Mouse (Mus musculus): ENCODE data around the gene Fbln1.

- TF ChIP-seq CTCF (IDR thresholded peaks at IDR 0.05; ENCODE audit: low read depth, low read length): no peak
- TF ChIP-seq POLR2A (IDR thresholded peaks at IDR 0.05; ENCODE audit: borderline replicate concordance, low read depth, low read length): no peak
Measured at GRCm38 (mm10) chr15:85272988-85273387, 67.2 kb downstream of the Fbln1 start.

Measured in bone marrow macrophage, adult 2 months (primary cell).